Mouse (Mus musculus) forebrain, postnatal 0 days (tissue): Measurements from ENCODE around the gene 1110017D15Rik. TPM values are rescaled to one million over a fixed set of nuclear protein-coding genes. Genes with fewer than 3 reads are reported as not detected.
A peak's percentile ranks its signal among the peaks of the same experiment; 100 is the strongest.

ENCODE experiments used
- ATAC-seq: fragments of 200-750 bp; cut with Nextera tagmentation; 2 replicates; pipeline ENCODE4 v1.8.0; 2017; ENCODE audit warnings: mild to moderate bottlenecking, moderate library complexity
- DNase-seq: peaks from one replicate; pipeline ENCODE4 v3.0.0-alpha.2; 2015
- H3K27ac ChIP-seq: fragments of 300-500 bp; sonication (generic); 2 replicates; pipeline ENCODE4 v1.5.1; 2014; ENCODE audit warnings: low read depth, mild to moderate bottlenecking, antibody characterized with exemption, low read length, moderate library complexity, mixed read lengths
- H3K27me3 ChIP-seq: fragments of 300-500 bp; sonication (generic); 2 replicates; pipeline ENCODE4 v1.6.1; 2014; ENCODE audit warnings: mild to moderate bottlenecking, low read length, mixed read lengths; ENCODE audit not compliant: insufficient read depth
- H3K36me3 ChIP-seq: fragments of 300-500 bp; sonication (generic); 2 replicates; pipeline ENCODE4 v1.6.1; 2014; ENCODE audit warnings: mild to moderate bottlenecking, moderate library complexity; ENCODE audit not compliant: insufficient read depth
- H3K4me1 ChIP-seq: fragments of 300-500 bp; sonication (generic); 2 replicates; pipeline ENCODE4 v1.6.1; 2014; ENCODE audit warnings: antibody characterized with exemption; ENCODE audit not compliant: insufficient read depth
- H3K4me2 ChIP-seq: fragments of 300-500 bp; sonication (generic); 2 replicates; pipeline ENCODE4 v1.6.1; 2014; ENCODE audit warnings: low read depth, mild to moderate bottlenecking, moderate library complexity
- H3K4me3 ChIP-seq: fragments of 300-500 bp; sonication (generic); 2 replicates; pipeline ENCODE4 v1.5.1; 2014; ENCODE audit warnings: low read depth, low read length, mixed read lengths
- H3K9ac ChIP-seq: fragments of 300-500 bp; sonication (generic); 2 replicates; pipeline ENCODE4 v1.6.1; 2014; ENCODE audit warnings: mild to moderate bottlenecking
- H3K9me3 ChIP-seq: fragments of 300-500 bp; sonication (generic); 2 replicates; pipeline ENCODE4 v1.6.1; 2016; ENCODE audit warnings: low read length
- CTCF ChIP-seq: sonication (generic); IDR thresholded peaks from 2 replicates; pipeline ENCODE4 v1.5.1; 2016; ENCODE audit warnings: antibody characterized with exemption, control low read depth, low read depth
- WGBS: fragments of 180-500 bp; shearing (Covaris S2); extraction: QIAGEN DNeasy Blood & Tissue Kit; methylation state at CpG from one replicate; pipeline ENCODE4 v1.1.7; 2014; 5-methylcytosine and 5-hydroxymethylcytosine counted together
- polyA plus RNA-seq: library from polyadenylated mRNA; unstranded; fragments of >200 nt; fragmentation: Nextera tagmentation; extraction: Ambion mirVana; gene quantifications from 2 replicates; pipeline ENCODE4 v1.2.1, GENCODE M21; 2015
- total RNA-seq: library from RNA; depleted of rRNA; stranded (reverse); fragments of >200 nt; gene quantifications from 2 replicates; pipeline ENCODE4 v1.2.3, GENCODE M21; 2014

Gene 1110017D15Rik
- total and polyA plus RNA-seq, 2 experiments from 2014 or later = 15.6 to 21.7 TPM

DNA sequence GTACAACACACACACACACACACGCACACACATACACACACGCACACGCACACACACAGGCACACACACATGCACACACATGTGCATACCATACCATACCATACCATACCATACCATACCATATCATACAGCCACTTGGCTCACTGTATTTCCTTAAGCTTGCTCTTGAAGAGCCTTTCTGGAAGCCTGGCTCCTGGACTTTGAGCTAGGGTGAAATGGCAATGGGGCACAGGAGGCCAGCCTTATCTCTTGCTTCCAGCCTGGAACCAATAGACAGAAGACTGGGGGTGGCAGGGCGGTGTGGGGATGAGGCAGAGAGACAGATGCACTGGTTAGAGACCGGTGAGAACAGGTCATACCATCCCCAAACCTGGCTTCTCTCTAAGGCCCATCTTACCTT lies 2.1 kb upstream of the 1110017D15Rik start:
- peaks cover 26% of the 10 kb centered on the region for H3K36me3 ChIP-seq
- no peak for TF ChIP-seq CTCF
- no peak overlapping the region for H3K27ac ChIP-seq
- DNase-seq = no peak
- ATAC-seq = no peak
- WGBS = 97% methylated on average over 5 of the region's 5 CpGs
- no peak overlapping the region for H3K9ac ChIP-seq
- H3K4me2 ChIP-seq = no peak overlapping the region
- H3K4me3 ChIP-seq = no peak overlapping the region
- no peaks in the 10 kb centered on the region for H3K27me3 ChIP-seq
- H3K4me1 ChIP-seq = no peaks in the 10 kb centered on the region
- no peaks in the 10 kb centered on the region for H3K9me3 ChIP-seq

GRCm38 (mm10) chr4:41518349-41518748 lies 1.2 kb upstream of the 1110017D15Rik start:
- no peak overlapping the region for H3K27ac ChIP-seq
- TF ChIP-seq CTCF = no peak
- 0 out of 2 replicates have a peak, but pooled peaks cover 5% of the 10 kb centered on the region for H3K4me1 ChIP-seq
- ATAC-seq (no peak), DNase-seq (no peak)
- H3K4me3 ChIP-seq = no peak overlapping the region
- H3K27me3 ChIP-seq = no peaks in the 10 kb centered on the region
- no peaks in the 10 kb centered on the region for H3K9me3 ChIP-seq
- no peak overlapping the region for H3K9ac ChIP-seq
- 88% methylated on average over 7 of the region's 7 CpGs for WGBS
- no peak overlapping the region for H3K4me2 ChIP-seq
- peaks cover 24% of the 10 kb centered on the region for H3K36me3 ChIP-seq

GRCm38 (mm10) chr4:41513714-41514113 lies 3.4 kb downstream of the 1110017D15Rik start:
- 20% methylated on average over 8 of the region's 8 CpGs for WGBS
- Histone ChIP-seq H3K4me1 (0 out of 2 replicates have a peak, but pooled peaks cover 7% of the 10 kb centered on the region), H3K4me3 (no peak overlapping the region), H3K4me2 (no peak overlapping the region), H3K36me3 (peaks cover 5% of the 10 kb centered on the region), H3K9me3 (no peaks in the 10 kb centered on the region), H3K27me3 (no peaks in the 10 kb centered on the region), H3K9ac (peak overlapping the region; percentile 10; the same call in 1 of the 2 replicates), H3K27ac (no peak overlapping the region)
- DNase-seq (no peak), ATAC-seq (no peak)
- no peak for TF ChIP-seq CTCF

- H3K4me2 ChIP-seq = no peak overlapping the region
- no peak overlapping the region for H3K4me3 ChIP-seq
- peaks cover 1% of the 10 kb centered on the region; the same call in 1 of the 2 replicates for H3K36me3 ChIP-seq
- H3K4me1 ChIP-seq = 0 out of 2 replicates have a peak, but pooled peaks cover 7% of the 10 kb centered on the region
- no peak for TF ChIP-seq CTCF
- peak overlapping the region; percentile 10; the same call in 1 of the 2 replicates for H3K9ac ChIP-seq
- DNase-seq (peak; percentile 32), ATAC-seq (peak; percentile 65)
- no peak overlapping the region for H3K27ac ChIP-seq
- 10% methylated on average over 4 of the region's 4 CpGs for WGBS
- no peaks in the 10 kb centered on the region for H3K9me3 ChIP-seq
- peaks cover 4% of the 10 kb centered on the region; the same call in 1 of the 2 replicates for H3K27me3 ChIP-seq
These were observed 3.8 kb downstream of the 1110017D15Rik start for GRCm38 (mm10) chr4:41513309-41513708.

DNA sequence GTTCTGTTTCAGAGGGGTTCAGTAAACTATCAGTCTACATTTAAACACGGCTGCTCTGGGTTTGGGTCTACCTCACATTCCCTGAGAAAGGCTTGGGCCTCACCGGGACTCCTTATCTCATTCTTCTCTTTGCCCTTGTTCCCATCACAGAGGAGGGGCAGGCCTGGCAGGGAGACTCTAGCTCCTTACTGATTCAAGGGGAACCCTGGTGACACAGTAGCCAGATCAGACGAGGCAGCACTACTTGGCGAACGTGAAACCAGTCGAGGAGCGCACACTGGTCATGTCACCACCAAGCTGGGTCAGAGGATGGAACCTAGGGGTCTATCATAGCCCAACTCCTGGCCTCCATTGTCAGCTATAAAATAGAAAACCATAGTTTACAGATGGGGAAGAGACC lies 9.1 kb downstream of the 1110017D15Rik start:
- Histone ChIP-seq H3K4me1 (no peaks in the 10 kb centered on the region), H3K4me3 (peak overlapping the region; percentile 51; the same call in 1 of the 2 replicates), H3K4me2 (peak overlapping the region; percentile 90; the same call in 1 of the 2 replicates), H3K27ac (no peak overlapping the region), H3K27me3 (peaks cover 4% of the 10 kb centered on the region; the same call in 1 of the 2 replicates), H3K9me3 (no peaks in the 10 kb centered on the region), H3K9ac (no peak overlapping the region), H3K36me3 (no peaks in the 10 kb centered on the region)
- ATAC-seq (no peak), DNase-seq (no peak)
- 45% methylated on average over 7 of the region's 7 CpGs for WGBS
- TF ChIP-seq CTCF = no peak

DNA sequence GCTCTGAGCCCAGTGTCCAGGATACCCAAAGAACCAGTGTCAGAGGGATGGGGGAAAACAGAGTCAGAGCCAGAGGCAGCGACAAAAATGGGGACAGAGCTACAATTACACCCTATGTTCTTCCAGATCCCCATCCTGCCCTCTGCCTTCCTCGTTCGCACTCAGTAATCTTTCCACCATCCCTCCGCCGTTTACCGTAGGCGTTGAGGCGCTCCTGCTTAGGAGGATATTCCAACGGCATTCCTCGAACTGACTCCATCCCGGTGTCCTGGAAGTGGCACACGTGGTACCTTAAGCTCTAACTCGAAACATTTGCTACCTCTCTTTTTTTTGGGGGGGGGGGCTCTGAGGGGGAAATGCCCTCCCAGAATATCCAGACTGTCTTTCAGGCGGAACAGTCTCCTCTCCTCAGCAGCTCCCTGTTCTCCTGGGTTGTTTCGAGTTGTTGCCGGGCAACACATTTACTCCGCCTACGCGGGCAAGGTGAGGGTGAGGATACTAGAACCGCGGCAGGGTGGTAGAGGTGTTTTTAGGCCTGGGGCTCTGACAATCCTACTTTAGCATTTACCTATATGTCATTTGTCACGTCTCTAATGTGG lies 9.7 kb downstream of the 1110017D15Rik start:
- Histone ChIP-seq H3K4me2 (peak overlapping the region; percentile 90), H3K36me3 (no peaks in the 10 kb centered on the region), H3K27me3 (peaks cover 4% of the 10 kb centered on the region; the same call in 1 of the 2 replicates), H3K27ac (peak overlapping the region; percentile 74), H3K4me3 (peak overlapping the region; percentile 51), H3K9ac (peak overlapping the region; percentile 74), H3K4me1 (0 out of 2 replicates have a peak, but pooled peaks cover 4% of the 10 kb centered on the region), H3K9me3 (no peaks in the 10 kb centered on the region)
- 4% methylated on average over 22 of the region's 22 CpGs for WGBS
- no peak for TF ChIP-seq CTCF
- ATAC-seq (peak; percentile 25), DNase-seq (peak; percentile 56)

DNA sequence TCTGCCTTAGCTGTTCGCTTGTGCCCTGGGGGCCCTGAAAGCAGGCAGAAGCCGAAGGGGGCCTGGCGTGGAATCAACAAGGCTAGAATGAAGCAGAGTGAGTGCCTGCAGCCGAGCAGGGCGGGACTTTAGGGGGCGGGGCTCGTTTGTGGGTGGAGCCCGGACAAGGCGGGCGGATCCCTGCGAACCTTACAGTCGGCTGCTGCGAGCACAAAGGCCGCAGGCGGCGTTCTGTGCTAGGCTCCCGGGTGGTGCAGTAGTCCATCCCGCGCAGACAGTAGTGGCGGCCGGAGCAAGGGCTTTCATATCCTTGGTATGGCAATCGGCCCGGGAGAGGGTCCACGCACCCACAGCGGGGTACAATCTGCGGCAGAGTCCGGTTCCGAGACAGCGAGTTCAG lies 10.2 kb downstream of the 1110017D15Rik start:
- DNase-seq (peak; percentile 88), ATAC-seq (peak; percentile 84)
- Histone ChIP-seq H3K4me1 (0 out of 2 replicates have a peak, but pooled peaks cover 7% of the 10 kb centered on the region), H3K27me3 (peaks cover 4% of the 10 kb centered on the region; the same call in 1 of the 2 replicates), H3K27ac (peak overlapping the region; percentile 74), H3K36me3 (no peaks in the 10 kb centered on the region), H3K4me3 (peak overlapping the region; percentile 51), H3K9me3 (no peaks in the 10 kb centered on the region), H3K4me2 (peak overlapping the region; percentile 90), H3K9ac (peak overlapping the region; percentile 74)
- WGBS = 2% methylated on average over 29 of the region's 29 CpGs
- peak; percentile 38; the same call in 1 of the 2 replicates for TF ChIP-seq CTCF
